Mouse (Mus musculus) lung, embryonic 16.5 days (tissue): ENCODE data around the gene Adap2. TPM values are rescaled to one million over a fixed set of nuclear protein-coding genes. Genes with fewer than 3 reads are reported as not detected.

ENCODE experiments used
- ATAC-seq: fragments of 200-750 bp; cut with Nextera tagmentation; 2 replicates; pipeline ENCODE4 v1.8.0; 2017; ENCODE audit warnings: low read depth, mild to moderate bottlenecking, moderate library complexity
- H3K27ac ChIP-seq: fragments of 300-500 bp; sonication (generic); 2 replicates; pipeline ENCODE4 v1.5.1; 2014; ENCODE audit warnings: mild to moderate bottlenecking, control low read depth, low read length
- H3K27me3 ChIP-seq: fragments of 300-500 bp; sonication (generic); 2 replicates; pipeline ENCODE4 v1.6.1; 2014; ENCODE audit warnings: low read depth, low read length, mixed read lengths; ENCODE audit not compliant: control insufficient read depth, insufficient read depth
- H3K36me3 ChIP-seq: fragments of 300-500 bp; sonication (generic); 2 replicates; pipeline ENCODE4 v1.6.1; 2014; ENCODE audit warnings: low read length; ENCODE audit not compliant: control insufficient read depth, insufficient read depth
- H3K4me1 ChIP-seq: fragments of 300-500 bp; sonication (generic); replicated peaks from 2 replicates; pipeline ENCODE4 v1.6.1; 2014; ENCODE audit warnings: low read length, mixed read lengths; ENCODE audit not compliant: control insufficient read depth, insufficient read depth
- H3K4me2 ChIP-seq: fragments of 300-500 bp; sonication (generic); 2 replicates; pipeline ENCODE4 v1.6.1; 2014; ENCODE audit warnings: low read depth, low read length, control low read depth
- H3K4me3 ChIP-seq: fragments of 300-500 bp; sonication (generic); 2 replicates; pipeline ENCODE4 v1.5.1; 2014; ENCODE audit warnings: mild to moderate bottlenecking, low read length, control low read depth
- H3K9ac ChIP-seq: fragments of 300-500 bp; sonication (generic); 2 replicates; pipeline ENCODE4 v1.6.1; 2014; ENCODE audit warnings: low read length, control low read depth
- H3K9me3 ChIP-seq: fragments of 300-500 bp; sonication (generic); 2 replicates; pipeline ENCODE4 v1.6.1; 2016; ENCODE audit warnings: low read length; ENCODE audit not compliant: control insufficient read depth
- WGBS: fragments of 180-500 bp; shearing (Covaris S2); extraction: QIAGEN DNeasy Blood & Tissue Kit; methylation state at CpG from one replicate; pipeline ENCODE4 v1.1.7; 2014; 5-methylcytosine and 5-hydroxymethylcytosine counted together
- polyA plus RNA-seq: library from polyadenylated mRNA; unstranded; fragments of >200 nt; fragmentation: Nextera tagmentation; extraction: Ambion mirVana; gene quantifications from 2 replicates; pipeline ENCODE4 v1.2.1, GENCODE M21; 2015

Gene Adap2
- 3.7 and 4.0 TPM in 2 replicates for polyA plus RNA-seq

DNA sequence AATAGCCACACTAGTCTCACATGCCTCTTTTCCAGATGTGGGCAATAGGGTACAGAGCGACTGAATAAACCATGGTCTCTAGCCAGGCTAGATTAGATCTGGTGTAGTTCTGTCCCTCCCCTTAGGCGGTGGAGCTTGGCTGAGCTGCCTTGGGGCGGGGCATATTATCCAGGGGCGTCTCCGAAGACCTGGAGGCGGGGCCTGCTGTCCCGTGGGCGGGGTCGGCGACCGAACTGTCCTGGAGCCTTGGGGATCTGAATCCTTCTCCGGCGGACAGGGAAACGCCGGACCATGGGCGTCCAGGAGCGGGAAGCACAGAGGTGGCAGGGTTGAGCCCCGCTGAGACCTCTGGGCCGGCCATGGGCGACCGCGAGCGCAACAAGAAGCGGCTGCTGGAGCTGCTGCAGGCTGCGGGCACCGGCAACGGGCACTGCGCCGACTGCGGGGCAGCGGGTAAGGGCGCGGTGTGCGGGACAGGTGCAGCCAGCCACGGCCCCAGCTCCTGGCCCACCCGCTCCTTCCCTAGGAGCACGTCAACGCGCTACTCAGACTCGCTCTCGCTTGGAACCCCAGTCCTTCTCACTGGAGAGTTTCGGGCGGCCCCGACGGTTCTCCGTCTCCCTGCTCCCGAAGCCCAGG, at the start of gene Adap2:
Adap2 (plus strand) TSS at position 249 of the 639 bp plus-strand sequence.
- Histone ChIP-seq H3K4me1 (0 out of 2 replicates have a peak, but pooled peaks cover 2% of the 10 kb centered on the region), H3K36me3 (no peaks in the 10 kb centered on the region), H3K27ac (no peak within 1 kb of the TSS), H3K9ac (peak within 1 kb of the TSS; percentile 65), H3K4me3 (peak within 1 kb of the TSS; percentile 62), H3K4me2 (peak within 1 kb of the TSS; percentile 74), H3K9me3 (no peaks in the 10 kb centered on the region), H3K27me3 (peaks cover 27% of the 10 kb centered on the region)
- ATAC-seq = peak; percentile 95
- WGBS = 4% methylated on average over 38 of the region's 47 CpGs

DNA sequence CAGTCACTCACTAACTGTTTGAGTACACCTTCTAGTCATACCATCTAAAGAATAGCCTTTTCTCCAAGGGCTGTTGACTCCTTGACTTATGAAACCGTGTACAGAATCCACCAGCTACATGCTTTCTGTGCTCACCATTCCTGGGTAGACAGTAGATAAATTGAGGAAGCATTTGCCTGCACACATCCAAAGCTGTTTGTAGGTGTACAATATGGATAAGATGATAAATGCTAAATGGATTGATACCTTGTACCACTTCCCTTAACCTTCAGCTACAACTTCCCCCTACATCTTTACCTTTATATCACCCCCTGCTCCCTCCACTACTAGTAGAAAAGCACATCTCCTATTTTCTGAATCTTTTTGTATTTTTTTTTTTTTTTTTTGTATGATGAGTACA, 49.5 kb upstream of the Adap2 start:
- Histone ChIP-seq H3K36me3 (peaks cover 16% of the 10 kb centered on the region), H3K9me3 (no peaks in the 10 kb centered on the region), H3K4me1 (no peaks in the 10 kb centered on the region), H3K27ac (no peak overlapping the region), H3K4me2 (no peak overlapping the region), H3K4me3 (no peak overlapping the region), H3K9ac (no peak overlapping the region), H3K27me3 (no peaks in the 10 kb centered on the region)
- WGBS = 84% methylated on average over 1 of the region's 1 CpGs
- ATAC-seq = no peak

DNA sequence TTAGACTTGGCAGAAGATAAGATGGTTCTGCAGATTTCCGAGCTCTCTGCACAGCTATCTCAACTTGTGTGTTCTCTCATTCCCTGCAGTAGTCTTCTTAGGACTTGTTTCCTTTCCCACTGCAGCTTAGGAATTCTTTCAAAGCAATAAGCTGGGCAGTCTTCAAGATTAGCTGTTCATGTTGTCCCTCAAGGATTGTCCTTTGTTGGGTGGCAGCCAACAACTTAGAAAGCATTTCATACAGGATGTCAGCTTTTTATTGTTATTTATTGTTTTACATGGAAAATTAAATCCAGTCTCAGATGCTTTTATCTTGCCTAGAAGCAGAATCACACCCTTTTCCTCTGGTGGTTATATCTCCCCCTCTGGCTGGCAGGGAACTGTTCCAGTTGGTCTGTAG, 37.5 kb upstream of the Adap2 start:
- H3K9me3 ChIP-seq = no peaks in the 10 kb centered on the region
- H3K4me1 ChIP-seq = no peaks in the 10 kb centered on the region
- H3K27me3 ChIP-seq = no peaks in the 10 kb centered on the region
- no peak overlapping the region for H3K9ac ChIP-seq
- no peak overlapping the region for H3K27ac ChIP-seq
- no peak overlapping the region for H3K4me3 ChIP-seq
- ATAC-seq = no peak
- H3K4me2 ChIP-seq = no peak overlapping the region
- H3K36me3 ChIP-seq = peaks cover 27% of the 10 kb centered on the region
- 60% methylated on average over 1 of the region's 1 CpGs for WGBS

DNA sequence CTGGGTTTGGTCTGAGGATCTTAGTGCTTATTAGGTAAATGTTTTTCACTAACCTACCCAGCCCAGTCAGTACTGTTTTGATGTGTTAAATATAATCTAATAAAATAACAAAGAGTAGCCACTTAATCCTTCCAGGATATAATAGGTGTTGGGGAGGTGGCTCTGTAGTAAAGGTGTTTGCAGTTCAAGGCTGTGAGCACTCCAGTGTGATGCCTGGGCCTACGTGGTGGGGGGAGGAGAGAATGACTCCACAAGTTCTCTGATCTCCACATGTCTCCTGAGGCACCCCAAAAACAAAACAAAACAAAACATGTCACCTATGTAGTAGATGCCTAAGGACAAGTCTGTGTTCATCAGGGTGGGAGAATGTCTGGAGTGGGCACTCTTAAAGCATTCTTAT, 21.9 kb upstream of the Adap2 start:
- no peaks in the 10 kb centered on the region for H3K27me3 ChIP-seq
- ATAC-seq = no peak
- WGBS = 58% methylated on average over 1 of the region's 1 CpGs
- H3K9ac ChIP-seq = no peak overlapping the region
- H3K27ac ChIP-seq = no peak overlapping the region
- H3K4me2 ChIP-seq = no peak overlapping the region
- H3K4me1 ChIP-seq = no peaks in the 10 kb centered on the region
- no peaks in the 10 kb centered on the region for H3K9me3 ChIP-seq
- H3K4me3 ChIP-seq = no peak overlapping the region
- peaks cover 35% of the 10 kb centered on the region for H3K36me3 ChIP-seq

DNA sequence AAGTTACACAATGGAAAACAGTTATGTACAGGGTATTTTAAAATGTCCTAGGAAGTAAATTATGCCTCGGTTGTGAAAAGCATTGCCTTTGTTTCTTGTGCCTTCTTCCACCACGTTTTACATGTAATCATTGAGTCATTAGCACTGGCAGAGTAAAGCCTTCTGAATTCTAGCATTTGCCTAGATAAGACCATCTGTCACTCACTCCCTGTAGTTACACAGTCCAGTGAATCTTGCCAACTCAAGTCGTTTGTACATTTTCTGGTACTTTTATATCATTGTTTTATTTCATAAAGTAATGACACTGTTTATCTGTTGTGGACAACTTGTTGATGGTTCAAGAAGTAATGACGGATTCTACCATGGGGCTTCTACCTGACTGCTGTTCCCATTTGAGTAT, 19.2 kb upstream of the Adap2 start:
- Histone ChIP-seq H3K9ac (no peak overlapping the region), H3K4me2 (no peak overlapping the region), H3K4me1 (no peaks in the 10 kb centered on the region), H3K27ac (no peak overlapping the region), H3K27me3 (no peaks in the 10 kb centered on the region), H3K4me3 (no peak overlapping the region), H3K9me3 (no peaks in the 10 kb centered on the region), H3K36me3 (peaks cover 29% of the 10 kb centered on the region)
- WGBS = 62% methylated on average over 4 of the region's 4 CpGs
- no peak for ATAC-seq

DNA sequence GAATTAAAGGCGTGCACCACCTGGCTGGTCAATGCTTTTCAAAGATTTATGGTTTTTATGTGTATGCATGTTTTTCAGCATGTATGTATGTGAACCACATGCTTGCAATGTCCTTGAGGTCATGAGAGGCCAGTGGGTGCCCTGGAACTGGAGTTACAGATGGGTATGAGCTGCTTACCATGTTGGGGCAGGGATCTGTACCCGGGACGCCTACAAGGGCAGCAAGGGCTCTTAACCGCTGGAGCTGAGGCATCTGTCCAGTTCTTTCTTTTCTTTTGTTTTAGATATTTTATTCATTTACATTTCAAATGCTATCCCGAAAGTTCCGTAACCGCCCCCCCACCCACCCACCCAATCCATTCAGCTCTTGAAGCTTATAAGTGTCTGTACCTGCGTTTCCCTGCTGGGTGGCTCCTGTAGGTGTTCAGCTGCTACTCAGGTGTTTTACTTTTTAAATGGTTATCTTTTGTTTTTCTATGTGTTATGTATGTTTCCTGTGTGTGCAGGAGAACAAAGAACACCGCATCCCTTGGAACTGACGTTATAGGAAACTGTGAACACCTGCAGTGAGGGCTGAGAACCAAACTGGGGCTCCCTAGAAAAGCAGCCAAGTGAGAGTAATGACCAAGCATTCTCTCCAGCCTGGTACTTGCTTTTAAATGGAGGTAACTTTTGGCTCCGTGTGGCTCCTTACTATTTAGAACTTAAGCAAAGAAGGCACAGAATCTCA, 17.8 kb upstream of the Adap2 start:
- H3K9me3 ChIP-seq = no peaks in the 10 kb centered on the region
- peaks cover 29% of the 10 kb centered on the region for H3K36me3 ChIP-seq
- H3K4me3 ChIP-seq = no peak overlapping the region
- H3K27ac ChIP-seq = no peak overlapping the region
- H3K4me2 ChIP-seq = no peak overlapping the region
- no peaks in the 10 kb centered on the region for H3K27me3 ChIP-seq
- 86% methylated on average over 11 of the region's 11 CpGs for WGBS
- ATAC-seq = no peak
- peaks cover 2% of the 10 kb centered on the region; the same call in 1 of the 2 replicates for H3K4me1 ChIP-seq
- H3K9ac ChIP-seq = no peak overlapping the region

DNA sequence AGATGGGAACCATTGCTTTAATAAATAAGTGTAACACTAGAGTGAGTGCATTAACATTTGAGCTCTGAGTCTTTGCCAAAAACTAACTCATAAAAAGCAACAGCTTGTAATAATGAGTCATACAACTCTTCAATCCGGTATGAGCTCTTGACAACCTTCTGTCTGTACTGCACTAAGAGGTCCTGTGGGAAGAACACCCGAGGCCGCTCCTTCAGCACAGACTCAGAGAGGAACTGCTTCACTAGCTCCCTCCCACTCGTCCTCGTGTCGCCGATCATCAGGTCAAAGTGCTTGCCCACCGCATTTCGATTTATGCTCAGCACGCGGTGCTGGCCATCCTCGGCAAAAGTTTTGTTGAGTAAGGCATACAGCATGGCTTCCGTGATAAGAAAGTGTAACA, 17.1 kb upstream of the Adap2 start:
- Histone ChIP-seq H3K4me3 (no peak overlapping the region), H3K27me3 (no peaks in the 10 kb centered on the region), H3K36me3 (peaks cover 29% of the 10 kb centered on the region), H3K4me2 (no peak overlapping the region), H3K27ac (no peak overlapping the region), H3K9ac (no peak overlapping the region), H3K9me3 (no peaks in the 10 kb centered on the region), H3K4me1 (peaks cover 3% of the 10 kb centered on the region; the same call in 1 of the 2 replicates)
- WGBS = 86% methylated on average over 13 of the region's 13 CpGs
- no peak for ATAC-seq

DNA sequence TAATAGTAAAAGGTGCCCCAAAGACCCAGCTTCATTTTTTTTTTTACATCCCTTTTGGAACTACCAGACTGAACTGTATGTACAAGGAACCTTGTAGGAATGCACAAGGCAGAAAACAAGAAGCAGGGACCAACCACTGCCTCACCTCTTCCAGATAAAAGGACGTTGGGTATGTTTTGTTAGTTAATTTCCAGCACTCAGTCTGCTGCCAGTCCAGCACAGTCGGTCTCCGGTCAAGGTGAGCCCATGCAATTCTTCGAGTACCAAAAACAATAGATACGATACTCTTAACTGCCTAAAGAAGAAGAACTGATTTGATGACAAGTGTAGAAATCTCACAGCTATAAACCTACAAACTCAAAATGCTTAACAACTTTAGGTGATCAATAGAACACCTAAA, 16.1 kb upstream of the Adap2 start:
- Histone ChIP-seq H3K9me3 (no peaks in the 10 kb centered on the region), H3K9ac (no peak overlapping the region), H3K27me3 (no peaks in the 10 kb centered on the region), H3K4me1 (peaks cover 7% of the 10 kb centered on the region), H3K4me3 (no peak overlapping the region), H3K4me2 (no peak overlapping the region), H3K27ac (no peak overlapping the region), H3K36me3 (peaks cover 21% of the 10 kb centered on the region)
- ATAC-seq = no peak
- 84% methylated on average over 5 of the region's 5 CpGs for whole genome bisulfite sequencing

DNA sequence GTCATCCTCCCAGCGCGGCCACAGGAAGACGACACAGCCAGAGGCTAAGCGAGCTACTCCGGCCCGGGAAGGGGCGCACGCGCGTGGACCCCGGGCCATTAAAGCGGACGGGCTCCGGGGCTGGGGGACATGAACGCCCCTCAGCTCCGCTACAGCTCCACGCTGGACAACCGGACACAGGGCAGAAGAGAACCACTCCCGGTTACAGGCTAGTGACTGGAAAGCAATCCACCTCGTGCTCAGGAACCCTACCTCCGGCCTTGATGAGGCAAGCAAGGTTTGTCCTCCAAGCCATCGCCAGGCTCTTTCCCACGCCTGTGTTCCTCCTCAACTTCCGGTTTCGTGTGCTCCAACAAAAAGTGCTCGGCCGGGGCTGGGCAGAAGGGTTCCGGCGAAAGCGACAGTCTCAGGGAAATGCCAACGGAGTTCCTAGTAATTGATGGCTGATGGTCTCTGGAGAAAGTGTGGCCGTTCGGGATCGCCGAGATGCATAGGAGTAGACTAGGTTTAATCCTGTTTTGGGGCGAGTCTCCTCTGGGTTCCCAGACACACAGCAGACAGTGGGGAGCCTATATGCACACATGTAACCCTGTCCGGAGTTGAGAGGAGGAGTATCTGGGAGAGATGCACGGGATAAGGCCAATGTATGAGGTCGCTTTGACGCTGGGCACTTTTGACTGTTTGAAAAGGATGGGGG, 11.9 kb upstream of the Adap2 start, which contains the start of gene Tefm:
Tefm (minus strand) TSS at position 351 of the 697 bp plus-strand sequence.
- H3K4me1 ChIP-seq = peaks cover 9% of the 10 kb centered on the region

More for the DNA sequence above, 11.9 kb upstream of the Adap2 start, which contains the start of gene Tefm:
- no peaks in the 10 kb centered on the region for H3K27me3 ChIP-seq
- H3K4me3 ChIP-seq = peak within 1 kb of the TSS; percentile 87
- H3K9ac ChIP-seq = peak within 1 kb of the TSS; percentile 91
- under 1% methylated on average over 40 of the region's 40 CpGs for WGBS
- no peaks in the 10 kb centered on the region for H3K9me3 ChIP-seq
- peak; percentile 94 for ATAC-seq
- H3K36me3 ChIP-seq = peaks cover 3% of the 10 kb centered on the region
- H3K27ac ChIP-seq = peak within 1 kb of the TSS; percentile 68
- peak within 1 kb of the TSS; percentile 80 for H3K4me2 ChIP-seq
